Mouse (Mus musculus) gastrocnemius, postnatal 4 days (tissue): ENCODE measurements around the gene Lrrd1. TPM values are rescaled to one million over a fixed set of nuclear protein-coding genes. Genes with fewer than 3 reads are reported as not detected.

Experiments
- total RNA-seq, 2 experiments: library from RNA; stranded (reverse); gene quantifications; 2 replicates each; pipeline ENCODE4 v1.2.3; 2021

The Lrrd1 gene
- total RNA-seq, 2 experiments from 2014 or later, result not detected

Other genes starting within 250 kb of the Lrrd1 start
- 10 to 100 TPM; 10.4 to 11.6 TPM for gene Pex1, start 249.1 kb upstream of the Lrrd1 start, total RNA-seq
- gene Rbm48, start 248.6 kb upstream of the Lrrd1 start, total RNA-seq, result 1 to 10 TPM; 7.4 to 7.6 TPM
- not detected for gene Tmbim7, start 194.0 kb upstream of the Lrrd1 start, total RNA-seq
- 10 to 100 TPM; 80.8 to 99.8 TPM for gene Gatad1, start 188.0 kb upstream of the Lrrd1 start, total RNA-seq
- 10 to 100 TPM; 33.9 to 34.9 TPM for gene Ankib1, start 42.2 kb upstream of the Lrrd1 start, total RNA-seq
- 10 to 100 TPM; 26.1 to 34.0 TPM for gene Krit1, start 42.0 kb upstream of the Lrrd1 start, total RNA-seq
- gene Mterf1a, start 48.8 kb downstream of the Lrrd1 start, total RNA-seq, result 1 to 10 TPM; 3.6 to 4.7 TPM
- gene Akap9, start 82.9 kb downstream of the Lrrd1 start, total RNA-seq, result 10 to 100 TPM; 64.1 to 78.4 TPM